Mouse (Mus musculus) limb, embryonic 12.5 days (tissue): ENCODE measurements at regions not wholly inside any gene's neighbourhood (a gene's known extent, or its start where the extent isn't known, plus 50 kb on each side); places are given as distances from the start of the nearest gene placed in this dataset.
A peak's percentile ranks its signal among the peaks of the same experiment; 100 is the strongest.

ENCODE experiments used
- ATAC-seq: fragments of 200-750 bp; cut with Nextera tagmentation; 2 replicates; pipeline ENCODE4 v1.8.0; 2017; ENCODE audit warnings: low read depth, moderate TSS enrichment; ENCODE audit not compliant: insufficient number of reproducible peaks, insufficient read depth, low FRiP score, low TSS enrichment
- H3K27ac ChIP-seq: fragments of 300-500 bp; sonication (generic); 2 replicates; pipeline ENCODE4 v1.5.1; 2016; ENCODE audit warnings: mild to moderate bottlenecking, moderate library complexity
- H3K27me3 ChIP-seq: fragments of 300-500 bp; sonication (generic); 2 replicates; pipeline ENCODE4 v1.6.1; 2016; ENCODE audit warnings: mild to moderate bottlenecking, moderate library complexity
- H3K36me3 ChIP-seq: fragments of 300-500 bp; sonication (generic); 2 replicates; pipeline ENCODE4 v1.6.1; 2016; ENCODE audit warnings: mild to moderate bottlenecking, moderate library complexity
- H3K4me1 ChIP-seq: fragments of 300-500 bp; sonication (generic); replicated peaks from 2 replicates; pipeline ENCODE4 v1.6.1; 2016
- H3K4me2 ChIP-seq: fragments of 300-500 bp; sonication (generic); 2 replicates; pipeline ENCODE4 v1.6.1; 2016; ENCODE audit warnings: mild to moderate bottlenecking, moderate library complexity
- H3K4me3 ChIP-seq: fragments of 300-500 bp; sonication (generic); replicated peaks from 2 replicates; pipeline ENCODE4 v1.5.1; 2016; ENCODE audit warnings: mild to moderate bottlenecking
- H3K9ac ChIP-seq: fragments of 300-500 bp; sonication (generic); replicated peaks from 2 replicates; pipeline ENCODE4 v1.6.1; 2016; ENCODE audit warnings: mild to moderate bottlenecking, moderate library complexity
- H3K9me3 ChIP-seq: fragments of 300-500 bp; sonication (generic); 2 replicates; pipeline ENCODE4 v1.6.1; 2016; ENCODE audit warnings: mild to moderate bottlenecking, moderate library complexity
- WGBS: fragments of 180-500 bp; shearing (Covaris S2); methylation state at CpG from one replicate; pipeline ENCODE4 v1.1.7; 2016; 5-methylcytosine and 5-hydroxymethylcytosine counted together

GRCm38 (mm10) chr6:100140581-100141114, 146.6 kb downstream of the Rybp start:
- WGBS = 57% methylated on average over 6 of the region's 6 CpGs
- Histone ChIP-seq H3K27me3 (peaks cover 58% of the 10 kb centered on the region), H3K4me2 (no peak overlapping the region), H3K9me3 (no peaks in the 10 kb centered on the region), H3K4me3 (no peak overlapping the region), H3K27ac (no peak overlapping the region), H3K9ac (no peak overlapping the region), H3K4me1 (peaks cover 40% of the 10 kb centered on the region), H3K36me3 (no peaks in the 10 kb centered on the region)
- no peak for ATAC-seq

- no peak overlapping the region for H3K27ac ChIP-seq
- no peak overlapping the region for H3K4me3 ChIP-seq
- ATAC-seq = no peak
- no peak overlapping the region for H3K9ac ChIP-seq
- H3K4me1 ChIP-seq = peaks cover 32% of the 10 kb centered on the region
- no peaks in the 10 kb centered on the region for H3K9me3 ChIP-seq
- H3K4me2 ChIP-seq = no peak overlapping the region
- no peaks in the 10 kb centered on the region for H3K36me3 ChIP-seq
- WGBS = 52% methylated on average over 6 of the region's 6 CpGs
- H3K27me3 ChIP-seq = peaks cover 57% of the 10 kb centered on the region
Observed at GRCm38 (mm10) chr6:100139809-100140208, 147.5 kb downstream of the Rybp start.

DNA sequence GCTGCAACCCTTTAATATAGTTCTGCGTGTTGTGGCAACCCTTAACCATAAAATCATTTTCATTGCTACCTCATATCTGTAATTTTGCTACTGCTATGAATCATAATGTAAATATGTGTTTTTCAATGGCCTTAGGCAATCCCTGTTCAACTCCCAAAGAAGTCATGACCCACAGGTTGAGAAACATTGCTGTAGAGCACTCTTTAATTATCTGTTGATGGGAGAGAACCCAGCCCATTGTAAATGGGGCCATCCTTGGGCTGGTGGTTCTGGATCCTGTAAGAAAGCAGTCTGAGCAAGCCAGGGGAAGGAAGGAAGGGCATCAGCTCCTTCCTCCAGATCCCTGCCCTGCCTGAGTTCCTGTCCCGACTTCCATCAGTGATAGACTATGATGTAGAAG, 148.6 kb downstream of the Rybp start:
- no peaks in the 10 kb centered on the region for H3K36me3 ChIP-seq
- no peak overlapping the region for H3K27ac ChIP-seq
- H3K4me1 ChIP-seq = peaks cover 22% of the 10 kb centered on the region
- H3K9me3 ChIP-seq = no peaks in the 10 kb centered on the region
- H3K27me3 ChIP-seq = peaks cover 63% of the 10 kb centered on the region
- no peak for ATAC-seq
- 84% methylated on average over 2 of the region's 2 CpGs for WGBS
- no peak overlapping the region for H3K9ac ChIP-seq
- H3K4me3 ChIP-seq = no peak overlapping the region
- H3K4me2 ChIP-seq = no peak overlapping the region

- no peak overlapping the region for H3K4me2 ChIP-seq
- no peak overlapping the region for H3K27ac ChIP-seq
- no peaks in the 10 kb centered on the region for H3K9me3 ChIP-seq
- no peaks in the 10 kb centered on the region for H3K36me3 ChIP-seq
- no peak overlapping the region for H3K4me3 ChIP-seq
- 29% methylated on average over 2 of the region's 2 CpGs for WGBS
- H3K9ac ChIP-seq = no peak overlapping the region
- peaks cover 17% of the 10 kb centered on the region for H3K4me1 ChIP-seq
- H3K27me3 ChIP-seq = peaks cover 53% of the 10 kb centered on the region
- ATAC-seq = no peak
Observed at GRCm38 (mm10) chr6:100135177-100135576, 152.1 kb downstream of the Rybp start.

DNA sequence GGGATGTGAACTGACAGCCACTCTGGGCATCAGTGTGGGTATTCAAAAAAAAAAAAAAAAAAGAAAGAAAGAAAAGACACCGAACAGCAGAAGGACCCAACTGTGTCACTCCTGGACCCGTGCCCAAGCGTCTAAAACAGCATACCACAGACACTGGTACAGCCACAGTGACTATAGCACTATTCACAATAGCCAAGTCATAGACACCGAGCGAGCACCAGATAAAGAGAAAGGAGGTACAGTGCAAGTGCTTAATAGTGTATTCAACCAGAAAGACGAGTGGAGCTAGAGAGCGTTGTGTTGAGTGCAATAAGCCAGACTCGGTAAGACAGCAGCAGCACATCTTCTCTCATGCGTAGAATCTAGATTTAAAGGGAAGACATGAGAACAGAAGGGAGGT, 153.3 kb downstream of the Rybp start:
- H3K4me3 ChIP-seq = no peak overlapping the region
- no peak overlapping the region for H3K4me2 ChIP-seq
- no peak for ATAC-seq
- peaks cover 10% of the 10 kb centered on the region for H3K4me1 ChIP-seq
- no peak overlapping the region for H3K9ac ChIP-seq
- no peaks in the 10 kb centered on the region for H3K36me3 ChIP-seq
- no peaks in the 10 kb centered on the region for H3K9me3 ChIP-seq
- peaks cover 42% of the 10 kb centered on the region for H3K27me3 ChIP-seq
- WGBS = 91% methylated on average over 9 of the region's 9 CpGs
- no peak overlapping the region for H3K27ac ChIP-seq

DNA sequence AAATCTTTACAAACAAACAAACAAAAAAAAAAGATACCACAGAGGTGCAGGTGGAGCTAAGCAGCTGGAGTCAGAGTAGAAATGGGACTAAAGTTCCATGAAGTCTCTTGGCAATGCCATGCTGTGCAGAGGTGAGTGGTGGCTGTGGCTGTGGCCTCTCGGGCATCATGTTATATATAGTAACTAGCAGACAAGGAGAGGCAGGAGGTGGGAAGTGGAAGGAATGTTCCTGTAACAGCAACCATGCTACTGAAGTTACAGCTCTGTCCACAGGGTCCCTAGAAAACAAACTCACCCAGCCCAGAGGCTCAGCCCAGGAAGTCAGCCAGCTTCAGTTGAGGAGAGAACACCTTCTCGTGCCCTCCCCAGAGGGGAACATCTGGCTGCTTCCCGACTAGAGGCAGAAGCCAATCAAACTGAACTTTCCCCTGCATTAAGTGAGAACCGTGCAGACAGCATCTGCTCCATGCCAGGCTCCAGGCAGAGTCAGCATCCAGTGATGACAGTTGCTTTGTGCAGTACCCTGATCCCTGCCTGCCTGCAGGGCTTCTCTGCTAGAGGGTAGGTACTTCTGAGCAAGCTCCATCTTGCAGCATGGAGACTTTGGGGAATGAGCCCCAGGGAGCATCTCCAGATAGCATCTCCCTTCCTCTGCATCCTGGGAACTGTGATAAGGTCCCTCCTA, 154.2 kb downstream of the Rybp start:
- ATAC-seq = no peak
- 21% methylated on average over 4 of the region's 4 CpGs for WGBS
- no peaks in the 10 kb centered on the region for H3K36me3 ChIP-seq
- no peaks in the 10 kb centered on the region for H3K9me3 ChIP-seq
- 0 out of 2 replicates have a peak overlapping the region, but pooled peaks have one; percentile 19 for H3K27ac ChIP-seq
- no peak overlapping the region for H3K4me3 ChIP-seq
- no peak overlapping the region for H3K9ac ChIP-seq
- no peak overlapping the region for H3K4me2 ChIP-seq
- peaks cover 41% of the 10 kb centered on the region for H3K27me3 ChIP-seq
- peaks cover 13% of the 10 kb centered on the region for H3K4me1 ChIP-seq

DNA sequence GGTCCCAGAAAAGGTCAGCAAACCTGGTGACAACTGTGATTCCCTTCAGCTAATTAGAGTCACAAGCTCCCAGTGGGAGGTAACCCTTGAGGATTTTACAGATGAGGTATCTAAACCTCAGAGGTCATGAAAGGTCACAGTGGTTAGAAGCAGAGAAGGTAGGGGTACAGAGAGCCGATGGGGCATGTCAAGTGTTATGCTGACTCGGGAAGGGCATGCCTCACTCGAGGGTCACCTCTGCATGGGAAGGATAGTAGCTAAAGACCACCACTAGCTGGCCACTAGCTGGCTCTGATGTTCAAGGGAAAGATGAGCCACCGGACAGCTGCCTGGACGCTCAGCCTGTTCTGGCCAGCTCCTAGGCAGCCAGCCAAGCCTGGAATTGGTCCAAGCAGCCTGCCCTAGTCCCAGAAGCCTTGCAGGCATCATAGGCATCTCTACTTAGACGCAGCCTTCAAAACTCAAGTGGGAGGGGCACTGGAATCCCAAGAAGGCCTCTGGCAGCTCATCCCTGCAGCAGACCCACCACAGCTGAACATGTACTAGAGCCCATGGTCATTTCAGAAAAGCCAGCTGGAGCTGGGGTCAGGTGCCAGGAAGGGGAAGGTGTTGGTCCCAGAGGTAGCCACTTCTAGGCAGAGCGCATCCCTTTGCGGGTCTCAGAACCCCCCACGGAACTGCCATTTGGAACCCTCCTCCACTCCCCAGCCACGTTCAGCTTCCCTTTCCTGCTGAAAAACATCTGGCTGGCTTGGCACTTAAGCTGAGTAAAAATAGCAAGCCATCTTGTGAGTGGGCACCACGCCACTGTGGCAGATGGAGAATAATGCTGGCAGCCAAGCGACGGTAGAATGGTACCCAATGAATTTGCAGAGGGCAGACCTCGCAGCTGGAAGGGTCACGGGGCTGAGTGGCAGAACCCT, 159.8 kb downstream of the Rybp start:
- H3K9me3 ChIP-seq = peaks cover 7% of the 10 kb centered on the region
- H3K4me2 ChIP-seq = no peak overlapping the region
- H3K4me3 ChIP-seq = no peak overlapping the region
- H3K9ac ChIP-seq = no peak overlapping the region
- H3K4me1 ChIP-seq = peaks cover 16% of the 10 kb centered on the region
- no peak for ATAC-seq
- peaks cover 44% of the 10 kb centered on the region for H3K27me3 ChIP-seq
- no peaks in the 10 kb centered on the region for H3K36me3 ChIP-seq
- 41% methylated on average over 15 of the region's 15 CpGs for WGBS
- no peak overlapping the region for H3K27ac ChIP-seq

DNA sequence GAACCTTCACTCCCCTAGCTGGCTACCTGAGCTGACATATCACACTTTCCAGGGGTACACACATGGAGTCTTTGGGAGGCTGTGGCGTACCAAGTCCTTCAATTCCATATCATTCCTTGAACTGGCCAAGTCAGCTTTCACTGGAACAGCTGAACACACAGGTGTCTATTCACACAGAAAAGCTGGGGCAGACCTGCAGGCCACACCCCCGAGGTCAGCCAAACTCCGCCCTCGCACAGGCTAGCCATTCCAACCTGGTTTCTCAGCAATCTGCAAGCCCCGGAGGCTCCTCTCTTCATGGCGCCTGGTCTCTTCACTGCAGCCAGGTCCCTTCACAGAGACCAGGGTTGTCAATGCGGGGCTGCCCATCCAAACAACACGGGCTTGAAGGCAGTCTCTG, 160.5 kb downstream of the Rybp start:
- Histone ChIP-seq H3K4me1 (peaks cover 16% of the 10 kb centered on the region), H3K4me3 (no peak overlapping the region), H3K9me3 (peaks cover 7% of the 10 kb centered on the region), H3K9ac (no peak overlapping the region), H3K27ac (no peak overlapping the region), H3K4me2 (no peak overlapping the region), H3K36me3 (no peaks in the 10 kb centered on the region), H3K27me3 (peaks cover 45% of the 10 kb centered on the region)
- 45% methylated on average over 8 of the region's 8 CpGs for WGBS
- no peak for ATAC-seq

- Histone ChIP-seq H3K36me3 (no peaks in the 10 kb centered on the region), H3K9me3 (peaks cover 7% of the 10 kb centered on the region), H3K27me3 (peaks cover 45% of the 10 kb centered on the region), H3K4me3 (no peak overlapping the region), H3K27ac (no peak overlapping the region), H3K4me1 (peaks cover 19% of the 10 kb centered on the region), H3K4me2 (no peak overlapping the region), H3K9ac (no peak overlapping the region)
- 89% methylated on average over 3 of the region's 3 CpGs for WGBS
- ATAC-seq = no peak
Observed at GRCm38 (mm10) chr6:100126326-100126725, 161.0 kb downstream of the Rybp start.

GRCm38 (mm10) chr6:100121240-100121639, 166.0 kb downstream of the Rybp start:
- H3K27me3 ChIP-seq = peaks cover 29% of the 10 kb centered on the region

More at GRCm38 (mm10) chr6:100121240-100121639, 166.0 kb downstream of the Rybp start:
- peaks cover 21% of the 10 kb centered on the region for H3K4me1 ChIP-seq
- H3K4me3 ChIP-seq = no peak overlapping the region
- no peaks in the 10 kb centered on the region for H3K36me3 ChIP-seq
- H3K9ac ChIP-seq = no peak overlapping the region
- no peak overlapping the region for H3K27ac ChIP-seq
- H3K9me3 ChIP-seq = peaks cover 7% of the 10 kb centered on the region
- no peak overlapping the region for H3K4me2 ChIP-seq
- WGBS = 40% methylated on average over 6 of the region's 6 CpGs
- no peak for ATAC-seq
